Mouse (Mus musculus): ENCODE data around the gene Cacna1b.

GRCm38 (mm10) chr2:24806143-24806542 is 43.2 kb upstream of the Cacna1b start:
- TF ChIP-seq CTCF (IDR thresholded peaks at IDR 0.05; ENCODE audit: extremely low read depth, insufficient read depth, low read length) (no peak), POLR2A (IDR thresholded peaks at IDR 0.05; ENCODE audit: extremely low read depth, insufficient read depth, low read length) (no peak)
